Mouse (Mus musculus): Measurements from ENCODE around the gene Foxd1. TPM values are rescaled to one million over a fixed set of nuclear protein-coding genes. Genes with fewer than 3 reads are reported as not detected.

Gene Foxd1
- total RNA-seq, 2 experiments from 2014 or later, result 0.71 to 1.0 TPM

DNA sequence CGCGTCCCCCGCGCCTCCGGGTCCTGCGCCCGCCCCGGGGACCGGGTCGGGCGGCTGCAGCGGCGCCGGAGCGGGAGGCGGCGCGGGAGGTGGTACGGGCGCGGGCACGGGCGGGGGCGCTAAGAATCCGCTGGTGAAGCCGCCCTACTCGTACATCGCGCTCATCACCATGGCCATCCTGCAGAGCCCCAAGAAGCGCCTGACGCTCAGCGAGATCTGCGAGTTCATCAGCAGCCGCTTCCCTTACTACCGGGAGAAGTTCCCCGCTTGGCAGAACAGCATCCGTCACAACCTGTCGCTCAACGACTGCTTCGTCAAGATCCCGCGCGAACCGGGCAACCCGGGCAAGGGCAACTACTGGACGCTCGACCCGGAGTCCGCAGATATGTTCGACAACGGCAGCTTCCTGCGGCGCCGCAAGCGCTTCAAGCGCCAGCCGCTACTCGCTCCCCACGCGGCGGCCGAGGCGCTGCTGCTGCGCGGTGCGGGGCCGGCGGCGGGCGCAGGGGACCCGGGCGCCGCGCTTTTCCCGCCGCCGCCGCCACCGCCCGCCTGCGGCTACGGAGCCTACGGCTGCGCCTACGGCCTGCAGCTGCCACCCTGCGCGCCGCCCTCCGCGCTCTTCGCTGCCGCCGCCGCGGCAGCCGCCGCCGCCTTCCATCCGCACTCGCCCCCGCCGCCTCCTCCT is 973 bp downstream of the Foxd1 start:
- DNase-seq (ENCODE audit: extremely low spot score in 1 of 2, low spot score in 1 of 2), result peak in 1 of 2 experiments; percentile 15

DNA sequence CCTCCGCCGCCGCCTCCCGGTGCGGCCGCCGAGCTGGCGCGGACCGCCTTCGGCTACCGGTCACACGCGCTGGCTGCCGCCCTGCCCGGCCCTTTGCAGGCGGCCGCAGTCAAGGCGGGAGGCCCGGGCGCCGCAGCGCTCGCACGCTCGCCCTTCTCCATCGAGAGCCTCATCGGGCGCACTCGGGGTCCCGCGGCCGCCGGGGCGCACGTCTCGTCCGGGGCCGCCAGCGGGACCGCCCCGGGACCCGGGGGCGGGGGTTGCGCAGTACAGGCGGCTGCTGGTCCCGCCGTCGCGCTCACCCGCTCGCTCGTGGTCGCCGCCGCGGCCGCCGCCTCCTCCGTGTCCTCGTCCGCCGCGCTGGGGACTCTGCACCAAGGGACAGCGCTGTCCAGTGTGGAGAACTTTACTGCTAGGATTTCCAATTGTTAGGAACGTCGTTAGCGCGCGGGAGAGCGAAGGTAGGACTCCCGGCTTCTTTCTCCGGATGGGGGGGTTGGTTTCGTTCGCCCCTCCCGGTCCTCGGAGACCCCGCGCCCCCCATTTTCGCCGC is 1.6 kb downstream of the Foxd1 start:
- no peak for DNase-seq (ENCODE audit: extremely low spot score in 1 of 2, low spot score in 1 of 2)

DNA sequence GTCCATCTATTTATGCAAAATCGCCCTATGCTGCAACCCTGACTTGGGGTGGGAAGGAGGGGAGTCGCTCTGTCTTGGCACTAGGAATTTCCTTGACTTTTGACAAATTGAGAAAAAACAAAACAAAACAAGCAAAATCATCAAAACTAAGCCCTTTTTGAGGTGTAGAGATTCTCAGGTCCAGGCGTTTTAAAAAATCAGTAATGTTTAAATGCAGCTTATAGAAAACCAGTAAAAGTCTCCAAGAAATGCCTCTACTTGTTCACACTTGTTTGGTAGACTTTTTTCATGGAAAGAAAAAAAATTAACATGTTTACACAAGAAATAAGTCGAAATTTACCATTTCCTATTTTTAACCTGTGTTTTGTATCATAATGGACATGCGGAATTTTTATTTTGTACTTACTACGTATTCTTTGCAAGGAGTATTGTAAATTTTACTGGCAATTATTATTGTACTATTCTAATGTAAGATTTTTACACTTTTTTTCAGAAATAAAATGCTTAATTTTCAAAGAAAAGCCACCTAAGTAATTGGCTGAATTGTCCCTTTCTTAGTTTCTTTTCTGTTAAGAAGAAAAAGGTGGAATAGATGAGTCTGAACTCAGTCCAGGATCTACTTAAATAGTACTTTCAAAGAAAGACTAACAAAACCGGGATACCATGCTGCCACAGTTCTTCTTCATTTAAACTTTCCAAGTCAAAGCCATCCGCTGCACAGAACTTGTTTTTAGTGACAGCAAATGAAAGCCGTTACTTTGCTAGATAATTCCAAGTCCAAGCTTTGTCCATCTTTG is 2.3 kb downstream of the Foxd1 start:
- no peak for DNase-seq (ENCODE audit: extremely low spot score in 1 of 2, low spot score in 1 of 2)

DNA sequence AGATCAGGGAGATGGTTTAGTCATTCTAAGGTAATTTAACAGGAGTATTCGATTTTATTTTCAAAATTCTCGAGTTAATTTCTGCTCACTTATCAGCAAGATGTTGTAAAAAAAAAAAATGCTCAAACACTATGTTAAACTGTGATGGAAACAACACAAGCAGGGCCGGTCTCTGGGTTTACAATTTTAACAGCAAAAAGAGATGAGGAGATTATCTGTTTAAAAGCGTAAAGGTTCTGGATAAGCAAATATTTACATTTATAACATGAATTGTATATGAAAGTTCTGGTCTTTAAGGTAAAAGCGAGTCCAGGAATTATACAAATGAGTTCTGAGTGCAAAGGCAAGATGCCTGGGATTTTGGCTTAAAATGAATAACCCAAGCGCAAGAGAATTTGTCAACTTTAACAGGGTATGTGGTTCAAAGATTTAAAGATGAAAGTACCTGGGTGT is 3.0 kb downstream of the Foxd1 start:
- DNase-seq (ENCODE audit: extremely low spot score in 1 of 2, low spot score in 1 of 2), result no peak

DNA sequence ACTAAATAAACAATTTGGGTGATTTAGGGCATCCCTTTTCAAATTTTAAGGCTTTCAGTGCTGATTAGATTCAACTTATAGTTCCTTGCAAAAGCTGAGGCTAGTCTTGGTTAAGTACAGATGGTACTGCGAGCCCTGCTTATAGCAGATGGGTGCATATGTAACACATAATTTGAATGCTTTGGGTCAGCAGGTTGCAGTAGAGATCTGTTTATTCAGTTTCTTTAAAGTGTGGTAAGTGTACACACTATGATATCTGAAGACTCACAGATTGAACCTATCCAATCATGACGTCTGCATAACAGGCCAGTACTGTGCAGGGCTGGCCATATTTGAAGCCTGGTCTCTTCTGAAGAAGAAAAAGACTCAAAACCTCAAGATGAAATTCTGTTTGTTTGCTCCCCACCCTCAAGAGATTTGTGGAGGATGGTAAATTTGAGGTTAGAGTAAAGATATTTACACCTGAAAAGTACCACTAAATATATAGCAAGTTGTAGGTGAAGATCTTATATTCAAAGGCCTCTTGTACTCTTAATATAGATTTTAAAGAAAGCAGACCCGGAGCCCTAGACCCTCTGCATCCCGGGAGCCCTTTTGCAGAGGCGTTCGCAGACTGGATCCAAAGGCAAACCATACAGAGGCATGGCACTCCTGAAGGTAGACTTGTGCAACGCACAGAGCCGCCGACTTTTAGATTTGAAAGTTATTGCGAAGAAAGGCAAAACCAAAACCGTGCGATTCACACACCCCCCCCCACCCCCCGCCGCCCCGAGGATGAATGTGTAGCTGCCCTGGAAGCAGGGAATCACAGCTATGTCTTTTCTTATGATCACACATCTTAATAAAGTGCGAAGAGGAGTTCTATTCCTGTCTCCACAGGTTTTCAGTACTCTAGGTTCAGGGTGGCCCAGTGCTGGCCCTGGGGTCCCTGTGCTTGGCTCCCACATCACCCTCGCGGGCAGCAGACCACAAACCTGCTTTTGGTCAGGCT is 3.7 kb downstream of the Foxd1 start:
- no peak for DNase-seq (ENCODE audit: extremely low spot score in 1 of 2, low spot score in 1 of 2)

DNA sequence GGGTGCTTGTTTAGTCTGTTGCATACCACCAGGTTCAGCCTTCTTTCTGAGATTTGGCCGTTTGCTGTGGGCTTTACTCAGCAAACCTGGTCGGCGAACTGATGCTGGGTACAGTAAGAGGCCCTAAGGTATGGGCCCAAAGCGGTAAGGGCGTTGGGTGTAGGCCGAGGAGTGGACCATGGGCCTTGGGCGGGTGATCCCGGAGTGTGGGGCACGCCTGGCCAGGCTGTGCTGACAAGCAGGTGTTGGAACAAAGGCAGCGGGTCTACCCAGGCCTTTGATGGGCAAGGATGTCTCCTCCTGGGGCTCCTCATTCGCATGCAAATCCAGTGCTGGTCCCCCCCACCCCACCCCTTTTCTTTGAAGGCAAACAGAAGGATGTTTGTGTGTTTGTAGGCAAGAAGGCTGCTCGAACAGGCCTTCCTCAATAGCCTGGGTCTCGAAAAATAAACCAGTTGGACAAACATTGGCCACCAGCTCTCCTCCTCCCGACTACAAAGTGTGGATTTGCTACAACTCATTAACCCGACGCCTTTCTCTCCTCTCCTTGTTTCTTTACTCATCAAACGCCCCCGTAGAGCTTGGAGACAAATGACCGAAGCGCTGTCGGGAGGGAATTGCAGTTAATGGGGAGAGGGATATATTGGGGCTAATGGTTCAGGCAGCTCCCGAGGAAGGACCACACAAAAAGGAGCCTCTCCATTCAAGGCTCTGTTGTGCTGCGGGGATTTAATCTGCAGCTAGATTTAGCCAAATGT is 4.6 kb downstream of the Foxd1 start:
- DNase-seq (ENCODE audit: extremely low spot score in 1 of 2, low spot score in 1 of 2), result no peak

DNA sequence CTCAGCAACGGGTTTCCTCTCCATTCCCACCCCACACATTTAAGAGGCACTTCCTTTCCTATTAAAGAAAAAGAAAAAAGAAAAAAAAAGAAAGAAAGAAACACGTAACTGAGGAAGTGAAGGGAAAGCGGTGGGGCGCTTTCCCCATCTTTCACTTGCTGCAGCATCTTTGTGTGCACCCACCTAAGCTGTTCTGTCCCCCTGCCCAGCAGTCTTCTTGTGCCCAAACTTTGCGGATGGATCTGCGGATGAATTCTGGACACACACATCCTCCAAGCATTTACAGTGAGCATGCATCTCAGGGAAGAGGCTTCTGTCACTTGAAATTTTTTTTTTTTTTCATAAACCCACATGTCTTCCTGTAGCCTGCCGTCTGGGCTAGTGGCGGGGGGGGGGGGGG is 5.3 kb downstream of the Foxd1 start:
- no peak for DNase-seq (ENCODE audit: extremely low spot score in 1 of 2, low spot score in 1 of 2)

DNA sequence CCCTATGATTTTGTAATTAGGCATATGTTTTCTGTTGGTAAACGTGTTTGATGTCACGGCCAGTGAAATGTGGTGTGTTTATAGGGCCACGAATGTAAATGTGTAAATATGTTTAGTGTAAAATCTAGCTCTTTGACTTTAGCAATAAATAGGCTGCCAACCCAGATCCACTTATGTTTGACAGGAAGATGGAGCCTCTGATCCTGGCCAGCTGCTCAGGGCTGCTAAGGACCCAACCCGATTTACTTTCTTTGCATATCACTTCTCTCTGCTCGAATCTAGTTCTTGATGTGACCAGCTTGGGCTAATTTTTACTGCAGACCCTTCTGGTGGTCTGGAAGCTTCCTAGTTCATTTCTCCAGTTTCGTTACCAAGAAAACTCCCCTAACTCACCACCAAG is 6.3 kb downstream of the Foxd1 start:
- no peak for DNase-seq (ENCODE audit: extremely low spot score in 1 of 2, low spot score in 1 of 2)

DNA sequence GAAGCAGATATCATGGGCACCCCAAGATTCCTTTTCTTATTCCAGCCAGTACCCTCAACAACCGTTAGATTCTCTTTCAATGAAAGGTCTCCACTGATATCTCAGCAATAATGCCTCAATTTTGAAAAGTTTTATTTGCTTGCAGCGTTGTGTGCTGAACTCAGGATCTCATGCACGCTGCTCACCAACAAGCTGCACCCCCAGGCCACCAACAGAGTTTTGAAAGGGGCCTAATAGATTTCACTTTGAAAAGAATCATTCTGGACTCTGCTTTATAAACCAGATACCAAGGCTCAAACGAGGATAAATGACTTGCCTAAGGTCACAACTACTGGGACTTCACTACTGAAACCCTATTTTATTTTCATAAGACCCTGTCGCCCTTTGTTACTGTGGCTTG is 7.1 kb downstream of the Foxd1 start:
- DNase-seq (ENCODE audit: extremely low spot score in 1 of 2, low spot score in 1 of 2), result no peak

DNA sequence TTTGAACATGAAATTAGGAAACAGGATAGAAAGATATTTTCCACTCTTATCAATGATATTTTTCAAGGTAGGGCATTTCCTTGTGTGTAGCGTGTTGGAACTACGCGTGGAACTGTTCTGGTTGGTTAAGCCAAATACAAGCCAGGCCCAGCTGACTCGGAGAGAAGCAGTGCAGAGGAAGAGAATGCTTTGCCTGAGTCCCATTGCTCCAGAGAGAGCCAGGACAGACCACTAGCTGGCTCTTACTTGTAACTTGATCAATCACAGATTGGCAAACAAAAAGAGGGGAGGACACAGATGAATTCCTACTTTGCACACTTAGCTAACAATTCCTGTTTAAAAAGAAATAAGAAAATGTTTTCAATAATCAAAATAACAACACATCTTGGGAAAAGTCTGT is 9.0 kb downstream of the Foxd1 start:
- no peak for DNase-seq (ENCODE audit: extremely low spot score in 1 of 2, low spot score in 1 of 2)

DNA sequence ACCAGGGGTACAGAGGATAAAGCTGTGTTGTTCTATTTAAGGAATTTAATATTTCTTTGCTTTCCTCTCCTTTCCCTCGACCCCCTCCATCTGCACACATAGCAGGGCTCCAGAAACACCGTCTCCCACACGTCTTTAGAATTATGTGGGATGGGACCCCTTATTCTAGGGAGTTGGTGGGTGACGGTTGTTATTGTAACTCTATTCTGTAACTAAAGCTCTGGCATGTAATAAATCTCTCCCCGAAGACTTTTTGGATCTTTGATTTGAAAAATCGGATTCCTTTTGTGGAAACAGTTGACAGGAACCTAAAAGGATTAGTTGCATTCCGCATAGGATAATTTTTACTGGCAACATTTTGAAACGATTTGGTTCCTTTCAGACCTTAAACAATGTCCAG is 11.0 kb downstream of the Foxd1 start:
- DNase-seq (ENCODE audit: extremely low spot score in 1 of 2, low spot score in 1 of 2), result no peak

DNA sequence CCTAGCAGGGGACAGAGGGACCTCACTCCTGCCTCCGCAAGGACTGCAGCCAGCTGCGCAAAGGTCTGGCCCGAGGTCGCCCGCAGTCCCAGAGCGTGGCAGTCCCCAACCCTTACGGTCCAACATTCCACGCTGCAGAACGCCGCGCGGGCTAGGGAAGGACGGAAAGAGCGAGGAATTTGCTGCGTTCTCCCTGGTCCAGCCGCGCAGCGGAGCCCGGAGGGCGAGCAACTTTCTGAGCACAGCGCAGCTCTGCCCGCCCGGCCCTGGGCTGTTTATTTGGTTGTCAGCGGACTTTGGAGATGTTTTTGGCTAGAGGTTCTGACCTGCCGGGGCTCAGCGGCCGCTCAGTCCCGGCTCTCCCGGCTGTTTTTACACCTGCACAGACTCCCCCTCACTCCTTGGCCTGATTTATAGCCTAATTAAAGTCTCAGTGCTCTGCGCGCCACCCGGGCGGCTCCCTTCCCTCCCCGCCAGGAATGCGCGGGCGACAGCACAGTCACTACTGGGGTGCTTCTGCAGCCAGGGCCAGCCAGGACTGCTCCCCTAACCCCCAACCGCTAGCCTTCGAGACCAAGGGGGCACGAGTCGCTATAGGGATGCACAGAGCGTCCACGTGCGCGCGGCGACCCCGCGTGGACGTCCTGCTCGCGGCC is 11.9 kb downstream of the Foxd1 start:
- DNase-seq (ENCODE audit: extremely low spot score in 1 of 2, low spot score in 1 of 2), result no peak

DNA sequence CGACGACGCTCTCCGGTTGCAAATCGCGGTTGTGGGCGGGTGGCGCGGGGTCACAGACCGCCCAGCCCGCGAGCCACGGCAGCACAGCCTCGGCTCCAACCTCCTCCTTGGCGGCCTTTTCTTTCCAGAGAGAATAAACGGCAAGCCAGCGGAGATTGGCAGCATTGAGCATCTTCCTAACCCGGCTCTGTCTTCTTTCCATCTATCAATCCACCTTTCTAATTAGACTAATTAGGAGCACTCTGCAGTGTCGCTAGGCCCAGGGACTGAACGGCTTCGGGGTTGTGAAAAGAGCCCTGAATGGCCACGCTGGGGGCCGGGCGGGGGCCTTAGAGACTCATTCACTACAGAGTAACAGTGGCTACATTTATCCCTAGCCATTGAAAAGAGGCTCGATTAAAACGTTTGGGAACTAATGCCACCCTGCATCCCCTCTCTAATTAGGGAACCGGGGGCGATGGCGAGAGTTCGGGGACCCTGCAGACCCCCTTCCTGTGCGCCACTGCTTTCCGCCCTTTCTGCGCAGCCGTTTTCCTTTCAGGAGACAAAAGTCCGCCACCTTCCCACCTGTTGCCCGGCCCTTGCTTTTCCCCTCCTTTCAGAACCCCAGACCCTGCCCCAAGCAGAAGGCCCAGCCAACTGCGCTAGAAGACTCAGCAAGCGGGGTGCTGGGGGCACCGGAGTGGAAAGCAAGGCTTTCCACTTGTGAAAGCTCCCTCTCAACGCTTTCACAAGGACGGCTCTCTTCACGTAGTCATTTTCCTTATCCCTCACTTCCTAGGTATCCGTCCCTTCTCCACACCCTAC is 12.6 kb downstream of the Foxd1 start:
- DNase-seq (ENCODE audit: extremely low spot score in 1 of 2, low spot score in 1 of 2), result no peak

DNA sequence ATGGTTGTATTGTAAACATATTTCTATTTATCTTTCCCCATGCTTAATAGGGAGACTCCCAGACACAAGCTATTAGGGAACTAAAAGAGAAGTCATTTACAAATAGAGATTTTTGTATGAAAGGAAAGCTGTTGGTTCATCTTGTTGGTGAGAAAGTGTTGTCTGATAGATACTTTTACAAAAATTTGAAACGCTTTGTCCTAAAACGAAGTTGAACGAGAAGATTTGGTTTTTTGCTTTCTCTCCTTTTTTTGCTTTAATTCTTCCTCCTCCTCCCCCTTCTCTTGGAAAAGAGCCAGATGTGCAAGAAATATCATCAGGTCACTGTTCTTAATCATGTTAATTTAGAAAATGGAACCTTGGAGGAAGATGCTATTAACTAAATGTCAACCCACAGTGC is 13.6 kb downstream of the Foxd1 start:
- DNase-seq (ENCODE audit: extremely low spot score in 1 of 2, low spot score in 1 of 2), result no peak

DNA sequence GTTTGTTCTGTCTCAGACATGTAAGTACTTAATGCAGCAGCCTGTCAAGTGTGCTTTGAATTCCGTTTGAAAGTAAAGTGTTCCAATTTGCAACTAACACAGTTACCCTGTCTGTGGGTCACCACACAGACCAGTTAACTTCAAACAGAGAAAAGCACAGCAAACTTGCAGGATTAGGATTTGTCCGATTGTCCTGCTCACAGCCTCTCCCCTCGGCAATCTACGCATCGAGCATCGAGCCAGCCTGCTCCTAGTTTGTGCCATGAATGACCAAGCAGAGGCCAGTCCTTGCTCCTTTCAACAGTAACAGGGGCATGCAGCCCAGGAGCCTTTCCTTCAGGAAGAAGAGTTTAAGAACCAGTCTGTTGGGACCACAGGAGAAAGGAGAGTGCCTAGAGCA is 15.0 kb downstream of the Foxd1 start:
- no peak for DNase-seq (ENCODE audit: extremely low spot score in 1 of 2, low spot score in 1 of 2)

DNA sequence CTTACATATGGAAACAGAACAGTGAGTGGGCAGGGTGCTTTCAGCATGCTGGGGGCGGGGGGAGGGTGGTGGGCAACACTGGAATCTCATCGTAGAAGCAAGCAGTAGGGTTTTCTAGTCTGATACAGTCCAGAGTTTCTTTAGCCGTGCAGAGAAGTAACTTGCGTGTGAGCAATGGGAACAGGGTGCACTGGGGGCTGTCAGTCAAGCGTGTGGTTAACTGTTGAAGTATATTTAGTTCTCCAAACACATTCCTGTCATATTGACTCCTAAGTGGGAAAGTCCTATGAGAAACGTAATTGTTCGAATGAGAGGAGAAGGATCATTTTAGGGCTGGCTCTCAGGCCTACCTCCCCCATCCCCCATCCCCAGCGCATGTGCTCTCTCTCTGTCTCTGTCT is 20.5 kb downstream of the Foxd1 start:
- DNase-seq (ENCODE audit: extremely low spot score in 1 of 2, low spot score in 1 of 2), result no peak

DNA sequence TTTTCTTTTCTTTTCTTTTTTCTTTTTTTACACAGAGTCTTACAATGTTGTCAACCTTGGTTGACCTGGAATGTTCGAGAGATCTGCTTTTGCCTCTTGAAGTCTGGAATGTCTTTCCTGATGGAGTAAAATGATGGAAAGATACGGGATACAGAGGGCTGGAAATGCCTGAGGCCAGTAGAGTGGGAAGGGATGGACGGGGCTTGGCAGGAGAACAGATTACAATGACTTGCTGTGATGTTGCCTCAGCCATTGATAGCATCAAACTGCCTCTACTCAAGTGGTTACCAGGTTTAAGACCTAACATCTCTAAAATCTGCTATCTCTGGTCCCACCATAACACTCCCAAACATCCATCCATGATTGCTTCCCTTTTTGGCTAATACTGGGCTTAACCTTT is 20.9 kb downstream of the Foxd1 start:
- no peak for DNase-seq (ENCODE audit: extremely low spot score in 1 of 2, low spot score in 1 of 2)

DNA sequence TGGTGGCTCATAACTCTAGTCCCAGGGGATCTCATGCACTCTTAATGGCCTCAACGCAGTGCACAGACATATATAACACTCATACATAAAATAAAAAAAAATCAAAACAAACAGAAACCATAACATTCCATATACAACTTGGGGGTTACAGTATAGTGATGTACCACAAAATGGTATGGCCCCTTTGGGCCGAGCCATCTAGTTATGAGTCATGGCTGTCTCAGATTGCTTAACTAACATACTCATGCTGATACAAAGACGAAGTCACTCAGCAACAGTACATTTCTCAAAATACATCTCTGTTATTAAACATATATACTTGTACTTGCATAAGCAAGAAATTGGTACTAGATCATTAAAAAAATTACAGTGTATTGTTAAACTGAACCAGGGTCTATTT is 23.7 kb downstream of the Foxd1 start:
- DNase-seq (ENCODE audit: extremely low spot score in 1 of 2, low spot score in 1 of 2), result no peak

DNA sequence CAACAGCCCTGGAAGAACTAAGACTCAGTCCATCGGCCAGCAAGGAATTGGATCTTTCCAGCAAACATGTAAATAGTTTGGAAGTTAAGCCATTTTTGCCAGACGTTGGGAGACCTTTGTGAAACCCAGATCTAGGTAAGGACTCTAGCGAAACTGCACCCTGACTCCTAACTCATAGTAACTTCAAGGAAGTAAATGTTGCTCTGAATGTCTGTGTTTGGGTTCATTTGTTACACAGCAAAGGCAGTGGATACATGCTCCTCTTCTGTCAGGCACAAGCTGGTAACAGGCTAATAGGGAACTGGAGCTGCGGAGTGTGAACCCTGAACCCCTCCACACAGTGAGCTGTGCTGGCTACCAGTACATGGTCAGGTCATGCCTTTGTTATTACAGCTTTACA is 28.7 kb downstream of the Foxd1 start:
- DNase-seq (ENCODE audit: extremely low spot score in 1 of 2, low spot score in 1 of 2), result no peak
